Mouse (Mus musculus) heart, postnatal 0 days (tissue): ENCODE measurements around the gene Ribc2.

Experiments
- CTCF ChIP-seq: IDR thresholded peaks from 2 replicates; pipeline ENCODE4 v1.5.1; 2016; ENCODE audit warnings: antibody characterized with exemption, control low read depth, low read depth
- EP300 ChIP-seq: IDR thresholded peaks from 2 replicates; pipeline ENCODE4 v1.6.1; 2016; ENCODE audit warnings: antibody characterized with exemption, low read depth

- TF ChIP-seq EP300 (no peak), CTCF (no peak)
These were observed 55.0 kb downstream of the Ribc2 start for GRCm38 (mm10) chr15:85186916-85187315.
